Mouse (Mus musculus): ENCODE measurements around the gene Gnai3.

Gene Gnai3

GRCm38 (mm10) chr3:108145534-108146445 is at the start of gene Gnai3:
Gene Gnai3 (minus strand): TSS chr3:108146146.
- peak; percentile 92 for DNase-seq (ENCODE audit: low spot score)

DNA sequence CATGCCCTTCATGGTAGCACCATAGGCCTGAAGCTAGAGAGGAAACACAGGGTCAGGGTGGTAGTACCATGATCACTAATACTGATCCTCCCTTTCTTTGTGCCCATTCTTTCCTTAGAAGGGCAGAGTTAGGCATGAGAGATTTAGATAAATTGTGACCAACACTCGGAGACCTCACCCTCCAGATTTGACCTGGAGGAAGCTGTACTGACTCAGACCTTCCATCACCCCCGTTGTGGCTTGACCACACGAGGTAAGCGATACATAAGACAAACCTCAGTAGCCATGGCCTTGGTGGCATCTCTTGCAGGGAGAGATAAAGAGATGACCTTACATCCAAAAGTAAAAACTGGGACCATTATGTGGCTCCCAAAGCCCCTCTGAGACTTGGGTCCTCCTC is 49.3 kb upstream of the Gnai3 start:
- DNase-seq (ENCODE audit: low spot score): no peak

DNA sequence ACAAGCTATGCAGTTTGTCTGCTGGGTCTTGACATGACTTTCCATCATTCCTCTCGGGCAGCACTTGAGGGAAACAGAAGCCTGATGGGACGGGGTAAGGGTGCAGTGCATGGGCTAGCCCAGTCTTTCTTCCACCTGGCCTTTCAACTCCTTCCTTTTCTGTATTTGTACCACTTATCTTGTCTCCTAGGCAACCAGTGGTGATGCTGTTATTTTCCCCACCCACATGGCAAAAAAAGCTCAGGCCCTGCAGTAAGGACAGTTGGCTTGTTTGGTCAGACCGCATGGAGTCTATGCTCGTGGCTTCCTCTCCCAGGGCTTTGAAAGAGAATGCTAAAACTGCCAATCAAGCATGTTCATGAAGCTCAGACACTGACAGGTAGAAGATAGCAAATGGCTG is 47.7 kb upstream of the Gnai3 start:
- no peak for DNase-seq (ENCODE audit: low spot score)

GRCm38 (mm10) chr3:108189897-108190296 is 44.0 kb upstream of the Gnai3 start:
- DNase-seq (ENCODE audit: low spot score): no peak

DNA sequence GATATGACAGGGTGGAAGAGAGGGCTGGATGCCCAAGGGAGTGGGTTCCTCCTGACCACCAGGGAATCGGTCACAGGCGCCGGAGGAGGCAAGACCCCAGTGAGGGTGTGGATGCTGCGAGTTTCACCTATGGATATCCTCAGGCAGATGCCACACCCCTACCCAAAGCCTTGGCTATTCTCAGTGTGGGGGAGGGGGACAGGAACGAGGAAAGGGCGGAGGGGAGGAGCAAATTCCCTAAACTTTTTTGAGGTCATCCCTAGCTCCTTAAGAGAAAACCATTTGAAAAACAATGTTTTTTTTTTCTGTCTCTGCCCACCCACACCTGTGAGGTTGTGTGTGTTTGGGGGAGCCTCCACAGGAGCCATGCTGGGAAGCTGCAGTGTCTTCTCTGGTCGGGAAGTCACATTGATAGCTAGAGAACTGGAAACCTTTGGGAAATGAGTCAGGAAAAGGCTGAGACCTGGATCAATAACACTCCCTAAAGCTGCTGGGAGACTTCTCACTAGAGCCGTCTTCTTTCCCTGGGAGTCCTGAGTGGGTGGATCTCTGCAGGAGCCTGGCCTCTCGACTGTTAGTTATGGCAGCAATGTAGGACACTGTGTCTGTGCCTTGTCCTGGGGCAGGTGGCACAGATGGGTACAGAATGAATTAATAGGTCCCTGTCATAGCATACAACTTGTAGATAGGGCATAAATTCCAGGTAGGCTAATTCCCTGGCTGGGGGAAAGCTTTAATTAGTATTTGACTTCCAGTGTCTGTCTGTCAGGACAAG is 43.0 kb upstream of the Gnai3 start:
- DNase-seq (ENCODE audit: low spot score): no peak

DNA sequence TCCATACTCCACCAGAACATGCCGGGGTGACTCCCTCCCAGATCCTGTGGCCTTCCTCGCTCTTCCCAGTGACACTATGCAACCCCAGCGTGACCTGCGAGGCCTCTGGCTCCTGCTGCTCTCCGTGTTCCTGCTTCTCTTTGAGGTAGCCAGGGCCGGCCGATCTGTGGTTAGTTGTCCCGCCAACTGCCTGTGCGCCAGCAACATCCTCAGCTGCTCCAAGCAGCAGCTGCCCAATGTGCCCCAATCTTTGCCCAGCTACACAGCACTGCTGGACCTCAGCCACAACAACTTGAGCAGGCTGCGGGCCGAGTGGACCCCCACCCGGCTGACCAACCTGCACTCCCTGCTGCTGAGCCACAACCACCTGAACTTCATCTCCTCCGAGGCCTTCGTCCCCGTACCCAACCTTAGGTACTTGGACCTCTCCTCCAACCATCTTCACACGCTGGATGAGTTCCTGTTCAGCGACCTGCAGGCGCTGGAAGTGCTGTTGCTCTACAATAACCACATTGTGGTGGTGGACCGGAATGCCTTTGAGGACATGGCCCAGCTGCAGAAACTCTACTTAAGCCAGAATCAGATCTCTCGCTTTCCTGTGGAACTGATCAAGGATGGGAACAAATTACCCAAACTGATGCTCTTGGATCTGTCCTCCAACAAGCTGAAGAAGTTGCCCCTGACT is 41.3 kb upstream of the Gnai3 start:
- DNase-seq (ENCODE audit: low spot score): no peak

- DNase-seq (ENCODE audit: low spot score): no peak
Observed at GRCm38 (mm10) chr3:108186098-108187047, 40.4 kb upstream of the Gnai3 start, which contains the start of gene Amigo1. Gene Amigo1 (plus strand): TSS chr3:108186335.

- no peak for DNase-seq (ENCODE audit: low spot score)
Observed at GRCm38 (mm10) chr3:108185460-108186097, 39.6 kb upstream of the Gnai3 start.

DNA sequence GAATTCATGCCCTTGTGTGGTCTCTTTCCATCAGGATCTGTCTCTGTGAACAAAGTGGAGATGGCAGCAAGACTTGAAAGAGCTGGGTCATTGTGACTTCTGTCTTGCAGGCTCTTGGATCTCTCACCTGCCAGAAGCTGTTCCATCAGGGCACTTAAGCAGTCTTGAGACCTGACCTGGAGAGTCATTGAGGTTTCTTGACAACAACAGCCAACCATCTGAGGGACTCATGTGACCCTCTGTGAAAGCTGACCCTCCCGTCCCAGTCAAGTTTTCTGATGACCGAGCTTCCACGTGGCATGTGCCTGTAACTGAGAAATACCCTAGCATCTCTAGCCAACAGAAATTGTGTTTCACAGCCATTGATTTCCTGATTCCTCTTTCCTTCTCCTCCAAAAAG is 38.8 kb upstream of the Gnai3 start:
- no peak for DNase-seq (ENCODE audit: low spot score)

DNA sequence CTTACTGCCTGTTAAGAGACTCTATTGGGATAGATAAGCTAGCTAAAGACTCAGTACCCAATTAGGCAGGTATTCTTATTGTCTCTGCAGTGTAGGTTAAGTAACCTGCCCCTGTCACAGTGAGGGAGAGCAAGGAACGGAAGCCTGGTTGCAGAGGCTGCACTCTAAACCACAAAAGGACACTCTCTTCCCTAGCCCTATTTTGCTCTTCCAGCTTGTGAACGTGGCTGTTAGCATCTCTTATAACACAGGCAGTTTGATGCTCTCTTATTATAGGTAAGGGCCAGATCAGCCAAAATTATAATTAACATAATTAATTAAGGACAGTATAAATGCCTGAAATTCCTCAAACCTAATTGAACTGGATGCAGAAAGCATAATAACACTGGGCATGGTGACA is 34.6 kb upstream of the Gnai3 start:
- no peak for DNase-seq (ENCODE audit: low spot score)

DNA sequence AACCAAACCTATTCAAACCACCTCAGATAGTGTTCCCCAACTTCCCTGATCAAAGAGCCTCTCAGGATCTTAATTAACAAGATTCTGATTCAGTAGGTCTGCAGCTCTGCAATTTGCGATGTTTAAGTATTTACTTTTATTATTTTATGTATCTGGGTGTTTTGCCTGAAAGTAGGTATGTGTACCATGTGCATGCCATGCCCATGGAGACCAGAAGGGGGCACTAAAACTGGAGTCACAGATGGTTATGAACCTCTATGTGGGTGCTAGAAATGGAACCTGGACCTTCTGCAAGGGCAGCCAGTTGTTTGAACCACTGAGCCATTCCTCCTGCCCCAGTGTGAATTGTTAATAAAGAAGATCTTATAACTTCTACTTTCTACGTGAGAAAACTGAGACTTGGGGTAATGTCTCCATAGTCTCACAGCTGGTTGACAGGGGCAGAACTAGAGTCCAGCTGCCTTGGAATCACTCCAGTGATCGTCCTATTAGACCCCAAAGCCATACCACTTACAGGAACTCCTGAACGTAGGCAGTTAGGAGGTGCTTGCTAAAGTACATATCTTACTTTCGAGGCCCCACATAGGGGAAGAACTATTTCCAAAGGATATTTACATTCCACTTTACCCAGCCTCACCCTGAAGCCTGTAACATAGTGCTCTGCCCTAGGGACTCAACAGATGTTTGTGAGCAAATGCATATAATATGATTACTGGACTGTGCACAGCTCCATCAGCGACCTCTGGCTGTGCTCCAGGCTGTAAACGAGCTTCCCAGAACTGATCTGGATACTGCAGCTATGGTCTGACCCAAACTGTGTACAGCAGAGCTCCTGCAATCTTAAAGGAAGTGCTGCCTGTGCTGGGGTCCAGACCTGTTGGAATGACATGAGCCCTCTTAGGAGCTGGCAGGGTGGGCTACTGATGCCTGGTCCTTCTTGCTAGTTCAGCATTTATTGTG is 33.1 kb upstream of the Gnai3 start:
- no peak for DNase-seq (ENCODE audit: low spot score)

DNA sequence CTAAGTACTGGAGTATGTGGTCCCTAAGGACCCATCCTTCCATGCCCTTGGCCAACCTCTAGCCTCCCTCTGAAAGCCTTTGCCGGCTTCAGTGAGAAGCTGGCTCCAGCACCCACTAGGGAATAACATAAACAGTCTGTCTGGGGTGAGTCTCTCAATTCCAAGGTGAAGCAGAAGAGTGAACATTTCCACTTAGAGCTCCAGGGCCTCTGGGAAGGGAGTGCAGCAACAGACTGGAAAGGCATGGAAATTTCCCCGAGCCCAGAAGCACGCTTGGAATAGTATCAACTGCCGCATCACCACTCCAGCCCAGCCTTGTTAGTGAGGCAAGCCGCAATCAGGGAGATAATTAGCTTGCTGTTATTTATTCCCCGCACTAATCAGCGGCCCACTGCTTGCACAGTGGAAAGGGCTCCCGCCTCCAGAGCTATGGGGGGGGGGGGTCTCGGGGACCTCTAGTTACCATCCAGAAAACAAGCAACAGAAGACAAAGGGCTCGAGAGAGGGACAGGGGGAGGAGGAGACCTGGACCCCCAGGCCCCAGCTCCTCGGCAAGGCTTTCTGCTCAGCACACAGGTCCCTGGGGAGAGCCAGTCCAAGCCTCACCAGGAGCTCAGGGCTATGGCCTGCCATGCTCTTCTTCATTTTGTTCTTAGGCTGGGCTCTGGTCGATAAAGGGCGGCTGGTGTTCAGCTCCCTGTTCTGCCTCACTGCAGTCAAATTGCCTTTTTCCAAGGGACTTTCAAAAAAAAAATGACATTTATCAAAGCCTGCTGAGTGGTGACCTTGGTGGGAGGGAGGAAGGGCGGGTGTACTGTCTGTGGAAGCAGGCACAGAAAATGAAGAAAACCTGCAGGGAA is 29.0 kb upstream of the Gnai3 start:
- DNase-seq (ENCODE audit: low spot score): peak; percentile 53

GRCm38 (mm10) chr3:108169199-108169598 is 23.3 kb upstream of the Gnai3 start:
- DNase-seq (ENCODE audit: low spot score): no peak

DNA sequence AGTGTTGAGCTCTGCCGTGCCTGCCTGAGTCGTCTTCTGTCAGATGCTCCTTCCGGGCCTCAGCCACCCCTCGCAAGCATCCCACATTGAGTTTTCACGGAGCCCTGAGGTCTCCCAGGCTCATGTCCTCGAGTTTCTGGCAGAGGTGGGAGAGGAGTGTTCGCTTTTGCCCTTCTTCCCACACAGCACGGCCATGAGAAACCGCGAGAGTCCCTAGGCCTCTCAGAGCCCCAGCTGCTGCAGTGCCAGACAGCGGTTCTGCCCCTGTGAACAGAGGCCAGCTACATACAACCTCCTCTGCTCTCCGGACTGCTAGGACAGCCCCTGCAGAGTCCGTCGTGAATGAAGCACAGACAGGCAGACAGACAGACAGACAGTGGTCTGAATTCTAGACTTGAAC is 21.6 kb upstream of the Gnai3 start:
- no peak for DNase-seq (ENCODE audit: low spot score)

- DNase-seq (ENCODE audit: low spot score): no peak
Observed at GRCm38 (mm10) chr3:108166486-108167211, 20.7 kb upstream of the Gnai3 start.

- no peak for DNase-seq (ENCODE audit: low spot score)
Observed at GRCm38 (mm10) chr3:108165532-108166315, 19.8 kb upstream of the Gnai3 start.

DNA sequence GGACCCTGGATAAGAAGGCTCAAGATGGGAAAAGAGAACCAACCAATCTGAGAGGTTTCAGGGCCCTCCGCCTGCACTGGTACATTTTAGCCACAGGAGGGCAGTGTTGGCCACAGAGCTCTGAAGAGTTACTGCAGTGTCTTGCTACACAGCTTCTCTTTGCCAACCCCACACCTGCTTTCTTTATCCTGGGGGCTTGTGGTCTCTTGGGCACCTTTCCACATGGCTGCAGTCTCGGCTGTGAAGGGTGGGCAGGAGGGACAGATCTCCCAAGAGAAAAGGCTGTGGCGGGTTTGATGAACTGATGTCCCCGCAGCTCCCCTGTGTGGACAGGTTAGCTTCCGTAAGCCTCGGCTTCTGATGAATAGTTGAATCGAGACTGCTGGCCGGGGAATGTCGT is 18.9 kb upstream of the Gnai3 start:
- DNase-seq (ENCODE audit: low spot score): peak; percentile 86
